Mouse (Mus musculus): ENCODE results near the gene Klf12. TPM values are rescaled to one million over a fixed set of nuclear protein-coding genes. Genes with fewer than 3 reads are reported as not detected.

The Klf12 gene
- total RNA-seq, 2 experiments from 2014 or later: 12.0 to 14.1 TPM

GRCm38 (mm10) chr14:100235746-100236145 lies 48.7 kb downstream of the Klf12 start:
- no peak for DNase-seq (ENCODE audit: low spot score)

- DNase-seq (ENCODE audit: low spot score): no peak
Observed at GRCm38 (mm10) chr14:100231384-100231783, 53.1 kb downstream of the Klf12 start.

GRCm38 (mm10) chr14:100228120-100228519 lies 56.4 kb downstream of the Klf12 start:
- no peak for DNase-seq (ENCODE audit: low spot score)

GRCm38 (mm10) chr14:100227717-100228116 lies 56.8 kb downstream of the Klf12 start:
- no peak for DNase-seq (ENCODE audit: low spot score)

- DNase-seq (ENCODE audit: low spot score): no peak
Observed at GRCm38 (mm10) chr14:100224151-100224550, 60.3 kb downstream of the Klf12 start.

GRCm38 (mm10) chr14:100222260-100222659 lies 62.2 kb downstream of the Klf12 start:
- DNase-seq (ENCODE audit: low spot score): no peak

- DNase-seq (ENCODE audit: low spot score): no peak
Observed at GRCm38 (mm10) chr14:100215213-100215785, 69.2 kb downstream of the Klf12 start.

- DNase-seq (ENCODE audit: low spot score): peak; percentile 61
Observed at GRCm38 (mm10) chr14:100213066-100213465, 71.4 kb downstream of the Klf12 start.

GRCm38 (mm10) chr14:100211826-100212117 lies 72.7 kb downstream of the Klf12 start:
- no peak for DNase-seq (ENCODE audit: low spot score)

- DNase-seq (ENCODE audit: low spot score): peak; percentile 75
Observed at GRCm38 (mm10) chr14:100211036-100211825, 73.2 kb downstream of the Klf12 start.

- DNase-seq (ENCODE audit: low spot score): no peak
Observed at GRCm38 (mm10) chr14:100209814-100210419, 74.6 kb downstream of the Klf12 start.

- no peak for DNase-seq (ENCODE audit: low spot score)
Observed at GRCm38 (mm10) chr14:100207081-100207480, 77.4 kb downstream of the Klf12 start.

- no peak for DNase-seq (ENCODE audit: low spot score)
Observed at GRCm38 (mm10) chr14:100206207-100206606, 78.3 kb downstream of the Klf12 start.

- DNase-seq (ENCODE audit: low spot score): no peak
Observed at GRCm38 (mm10) chr14:100200058-100200688, 84.3 kb downstream of the Klf12 start.

GRCm38 (mm10) chr14:100198636-100199035 lies 85.8 kb downstream of the Klf12 start:
- no peak for DNase-seq (ENCODE audit: low spot score)

GRCm38 (mm10) chr14:100197199-100197598 lies 87.3 kb downstream of the Klf12 start:
- DNase-seq (ENCODE audit: low spot score): no peak

- DNase-seq (ENCODE audit: low spot score): no peak
Observed at GRCm38 (mm10) chr14:100189490-100190197, 94.8 kb downstream of the Klf12 start.

GRCm38 (mm10) chr14:100187372-100187771 lies 97.1 kb downstream of the Klf12 start:
- no peak for DNase-seq (ENCODE audit: low spot score)

GRCm38 (mm10) chr14:100177796-100178195 lies 106.7 kb downstream of the Klf12 start:
- no peak for DNase-seq (ENCODE audit: low spot score)

- DNase-seq (ENCODE audit: low spot score): no peak
Observed at GRCm38 (mm10) chr14:100165075-100165474, 119.4 kb downstream of the Klf12 start.

- no peak for DNase-seq (ENCODE audit: low spot score)
Observed at GRCm38 (mm10) chr14:100156639-100157038, 127.8 kb downstream of the Klf12 start.

- DNase-seq (ENCODE audit: low spot score): peak; percentile 19
Observed at GRCm38 (mm10) chr14:100147666-100148065, 136.8 kb downstream of the Klf12 start.
